Mouse (Mus musculus) E14TG2a.4 (cell line): ENCODE measurements around the gene Trim8.

Source experiments
- CTCF ChIP-seq: conservative IDR thresholded peaks from 2 replicates; pipeline ENCODE4 v1.5.1; 2014; ENCODE audit warnings: low read length
- NANOG ChIP-seq: IDR thresholded peaks from 2 replicates; pipeline ENCODE4 v1.6.1; 2014; ENCODE audit warnings: borderline replicate concordance, low read length, mixed read lengths
- POU5F1 ChIP-seq: IDR thresholded peaks from 2 replicates; pipeline ENCODE4 v1.6.1; 2014; ENCODE audit warnings: low read length, borderline replicate concordance

- TF ChIP-seq CTCF, result no peak
- TF ChIP-seq POU5F1, result no peak
- no peak for TF ChIP-seq NANOG
These were observed 1.1 kb downstream of the Trim8 start for GRCm38 (mm10) chr19:46502471-46503166.
